Mouse (Mus musculus) CH12.LX (cell line): ENCODE measurements around the gene Dmd.

Experiments
- CTCF ChIP-seq, 2 experiments: IDR thresholded peaks in 1 of 2; conservative IDR thresholded peaks in 1 of 2; 2 replicates each; pipeline ENCODE4 v1.5.1; 2011 to 2012; ENCODE audit warnings: low read depth in 2 of 2, low read length in 2 of 2, improper control_type of control experiment in 1 of 2, inconsistent platforms in 1 of 2, mild to moderate bottlenecking in 1 of 2, moderate library complexity in 1 of 2
- ELF1 ChIP-seq: IDR thresholded peaks from 2 replicates; pipeline ENCODE4 v1.6.1; 2014; ENCODE audit warnings: low read depth, mild to moderate bottlenecking, inconsistent platforms, low read length, improper control_type of control experiment
- EP300 ChIP-seq: IDR thresholded peaks from 2 replicates; pipeline ENCODE4 v1.6.1; 2011; ENCODE audit warnings: low read length, improper control_type of control experiment
- GABPA ChIP-seq: IDR thresholded peaks from 2 replicates; pipeline ENCODE4 v1.6.1; 2012; ENCODE audit warnings: low read depth, low read length, improper control_type of control experiment, inconsistent platforms; ENCODE audit not compliant: insufficient replicate concordance
- HCFC1 ChIP-seq: IDR thresholded peaks from 2 replicates; pipeline ENCODE4 v1.6.1; 2012; ENCODE audit warnings: low read depth, mild to moderate bottlenecking, inconsistent platforms, low read length, improper control_type of control experiment
- MAX ChIP-seq: IDR thresholded peaks from 2 replicates; pipeline ENCODE4 v1.6.1; 2011; ENCODE audit warnings: low read length, improper control_type of control experiment
- POLR2A ChIP-seq: IDR thresholded peaks from 2 replicates; pipeline ENCODE4 v1.6.1; 2011; ENCODE audit warnings: low read depth, mild to moderate bottlenecking, improper control_type of control experiment, low read length
- POLR2AphosphoS2 ChIP-seq: IDR thresholded peaks from 2 replicates; pipeline ENCODE4 v1.6.1; 2011; ENCODE audit warnings: low read depth, low read length, improper control_type of control experiment
- RAD21 ChIP-seq: IDR thresholded peaks from 2 replicates; pipeline ENCODE4 v1.6.1; 2011; ENCODE audit warnings: low read depth, mild to moderate bottlenecking, low read length, improper control_type of control experiment, moderate library complexity
- TBP ChIP-seq: conservative IDR thresholded peaks from 2 replicates; pipeline ENCODE4 v1.6.1; 2011; ENCODE audit warnings: low read depth, low read length, improper control_type of control experiment
- UBTF ChIP-seq: IDR thresholded peaks from 2 replicates; pipeline ENCODE4 v1.6.1; 2012; ENCODE audit warnings: low read depth, mild to moderate bottlenecking, inconsistent platforms, low read length, improper control_type of control experiment, moderate library complexity
- ZC3H11A ChIP-seq: IDR thresholded peaks from 2 replicates; pipeline ENCODE4 v1.6.1; 2012; ENCODE audit warnings: low read depth, mild to moderate bottlenecking, inconsistent platforms, low read length, improper control_type of control experiment
- ZMIZ1 ChIP-seq: IDR thresholded peaks from 2 replicates; pipeline ENCODE4 v1.6.1; 2012; ENCODE audit warnings: low read depth, mild to moderate bottlenecking, inconsistent platforms, low read length, improper control_type of control experiment
- ZNF384 ChIP-seq: IDR thresholded peaks from 2 replicates; pipeline ENCODE4 v1.6.1; 2012; ENCODE audit warnings: low read depth, low read length, improper control_type of control experiment, inconsistent platforms

DNA sequence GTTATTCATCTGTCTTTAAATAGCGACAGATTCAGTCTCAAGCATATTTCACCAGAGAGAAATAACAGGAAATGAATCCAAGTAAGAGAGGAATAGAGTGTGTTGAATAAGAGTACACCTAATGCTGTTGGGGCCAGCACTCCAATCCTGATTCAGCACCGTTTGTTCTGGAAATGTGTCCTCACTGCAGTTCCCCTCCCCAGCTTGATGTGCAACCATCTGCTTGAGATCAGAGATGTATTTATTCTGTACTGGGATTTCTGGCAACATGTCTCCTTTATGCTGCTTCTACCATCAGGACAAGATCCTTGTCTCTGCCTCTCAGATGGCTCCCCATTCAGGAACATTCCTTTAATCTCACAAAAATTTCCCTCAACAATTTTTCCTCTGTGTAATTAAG is 271.9 kb downstream of the Dmd start:
- TF ChIP-seq ZMIZ1, result no peak
- no peak for TF ChIP-seq CTCF (conservative IDR thresholded peaks at IDR 0.05 in 1 of 2, IDR thresholded peaks at IDR 0.05 in 1 of 2; ENCODE audit: low read depth in 2 of 2, low read length in 2 of 2)
- TF ChIP-seq ZNF384, result no peak
- no peak for TF ChIP-seq HCFC1
- TF ChIP-seq ELF1, result no peak
- TF ChIP-seq EP300, result no peak
- no peak for TF ChIP-seq POLR2AphosphoS2
- no peak for TF ChIP-seq POLR2A
- TF ChIP-seq ZC3H11A, result no peak
- TF ChIP-seq MAX, result no peak
- no peak for TF ChIP-seq TBP
- no peak for TF ChIP-seq RAD21
- no peak for TF ChIP-seq UBTF
- no peak for TF ChIP-seq GABPA
